Mouse (Mus musculus): Measurements from ENCODE around the gene Capzb.
A peak's percentile ranks its signal among the peaks of the same experiment; 100 is the strongest.

Gene Capzb

DNA sequence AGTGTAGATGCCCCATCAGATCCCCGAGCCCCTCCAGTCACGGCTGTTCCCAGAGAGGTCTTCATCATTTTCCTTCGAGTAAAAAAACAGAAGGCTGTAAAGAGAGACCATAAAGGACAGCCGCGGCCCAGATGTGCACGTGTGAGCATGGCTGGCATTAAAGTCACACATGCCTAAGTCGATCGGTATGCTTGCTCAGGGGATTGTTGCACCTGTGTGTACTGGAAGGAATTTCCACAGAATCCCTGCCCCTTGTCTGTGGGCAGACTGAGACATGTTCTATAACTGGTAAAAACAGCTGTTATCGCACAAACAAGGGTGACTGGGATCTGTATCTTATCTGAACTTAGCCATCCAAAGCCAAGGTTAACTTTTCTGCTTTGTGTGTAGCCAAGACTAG lies 78.9 kb downstream of the Capzb start:
- no peak for DNase-seq

GRCm38 (mm10) chr4:139272951-139273680 lies 80.4 kb downstream of the Capzb start:
- DNase-seq: no peak

DNA sequence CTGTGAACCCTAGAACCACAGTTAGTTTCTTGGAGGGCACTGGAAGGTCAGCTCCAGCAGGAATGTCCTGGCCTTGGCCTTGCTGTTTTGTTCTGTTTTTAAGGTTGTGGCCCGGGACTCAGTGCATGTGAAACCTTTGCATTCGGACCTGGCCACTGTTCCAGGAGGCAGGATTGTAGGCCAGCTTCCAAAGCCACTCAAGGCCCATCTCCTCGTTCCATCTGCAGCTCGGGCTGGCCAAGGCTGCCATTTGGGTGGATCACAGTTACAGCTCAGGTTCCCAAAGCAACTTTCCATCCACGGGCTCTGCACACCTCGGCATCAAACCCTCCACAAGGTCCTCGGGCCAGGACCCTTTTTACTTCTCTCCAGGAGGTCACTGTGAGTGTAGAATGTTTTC lies 81.9 kb downstream of the Capzb start:
- DNase-seq: no peak

DNA sequence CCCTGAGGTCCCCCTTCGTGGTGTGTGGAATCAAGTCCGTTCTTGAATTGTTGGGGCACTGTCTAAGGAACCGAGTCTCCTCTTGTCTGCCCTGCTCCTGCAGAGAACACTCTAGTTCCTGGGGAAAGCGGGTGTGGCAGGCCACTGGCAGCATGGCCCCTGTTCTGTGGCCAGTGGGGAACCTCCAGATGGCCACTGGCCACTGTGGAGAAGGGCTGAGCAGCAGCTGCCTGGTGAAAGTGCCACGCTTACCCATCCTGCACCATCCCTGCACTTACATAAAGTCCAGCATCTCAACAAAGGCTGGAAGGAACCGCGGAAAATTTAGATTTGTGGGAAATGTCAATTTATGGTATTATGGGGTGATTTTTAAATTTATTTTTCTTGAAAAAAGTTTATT lies 83.7 kb downstream of the Capzb start:
- no peak for DNase-seq

GRCm38 (mm10) chr4:139280530-139280929 lies 87.8 kb downstream of the Capzb start:
- no peak for DNase-seq

DNA sequence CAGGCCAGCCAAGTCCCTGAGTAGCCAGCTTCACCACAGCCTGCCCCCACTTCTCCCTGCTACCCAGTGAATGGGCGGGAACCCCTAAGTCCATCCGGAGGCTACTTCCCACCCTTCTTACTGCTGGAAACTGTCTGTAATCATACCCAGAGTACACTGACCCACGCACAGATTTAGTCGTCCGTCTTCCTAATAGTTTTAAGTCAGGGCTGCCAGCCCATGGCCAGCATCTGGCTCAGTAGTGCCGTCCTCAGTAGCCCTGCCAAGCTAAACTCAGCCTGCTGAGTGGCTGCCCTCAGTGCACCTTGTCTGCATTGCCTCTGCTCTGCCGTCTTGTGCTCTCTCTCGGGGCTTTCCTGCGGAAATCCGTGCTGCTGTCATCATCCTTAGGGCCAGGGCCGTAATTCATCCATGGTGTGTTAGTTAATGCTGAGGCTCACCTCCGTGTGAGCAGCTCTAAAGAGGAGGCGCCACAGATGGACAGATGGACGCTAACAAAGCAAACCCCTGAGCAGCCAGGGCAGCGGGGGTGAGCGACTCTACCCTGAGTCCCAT lies 89.2 kb downstream of the Capzb start:
- no peak for DNase-seq

- DNase-seq: peak; percentile 22
Observed at GRCm38 (mm10) chr4:139282955-139283417, 90.3 kb downstream of the Capzb start.

DNA sequence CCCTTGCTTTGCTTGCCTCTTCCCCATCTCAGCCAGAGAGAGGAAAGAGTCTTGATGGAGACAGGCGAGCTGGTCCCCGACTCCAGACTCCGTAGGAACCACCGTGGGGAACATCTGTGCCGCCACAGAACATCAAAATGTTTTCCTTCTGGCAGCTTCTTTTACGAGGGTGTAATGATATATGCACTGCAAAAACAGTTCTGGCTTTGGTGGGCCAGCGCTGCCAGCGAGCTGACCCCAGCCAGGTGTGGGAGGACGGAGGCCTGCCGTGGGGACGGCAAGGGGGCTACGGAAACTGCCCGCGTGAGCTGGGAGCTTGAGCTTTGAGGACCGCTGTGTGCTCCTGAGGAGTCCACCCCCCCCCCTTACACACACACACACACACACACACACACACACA lies 92.2 kb downstream of the Capzb start:
- DNase-seq: no peak

- no peak for DNase-seq
Observed at GRCm38 (mm10) chr4:139286234-139286633, 93.5 kb downstream of the Capzb start.

GRCm38 (mm10) chr4:139287122-139287863 lies 94.6 kb downstream of the Capzb start:
- peak; percentile 90 for DNase-seq

- DNase-seq: peak; percentile 77
Observed at GRCm38 (mm10) chr4:139289017-139289416, 96.3 kb downstream of the Capzb start.

DNA sequence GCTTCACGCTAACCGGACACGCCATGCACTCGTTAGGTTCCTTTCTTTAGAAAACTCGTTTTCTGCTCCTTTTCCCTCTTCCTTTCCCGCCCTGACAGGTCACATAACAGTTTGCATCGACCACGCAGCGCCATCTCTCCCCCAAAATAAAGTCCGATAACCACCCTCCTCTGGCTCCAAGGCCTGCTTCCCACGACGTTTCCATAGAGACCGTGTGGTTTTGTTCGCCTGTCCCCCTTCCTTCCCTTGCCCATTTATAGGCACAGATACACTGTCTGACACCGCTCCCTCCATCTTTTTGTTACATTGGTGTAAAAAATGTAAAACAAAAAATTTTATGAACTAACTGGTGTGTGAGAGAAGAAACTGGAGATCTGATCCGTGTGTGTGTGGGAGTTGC lies 98.4 kb downstream of the Capzb start:
- no peak for DNase-seq

- peak; percentile 27 for DNase-seq
Observed at GRCm38 (mm10) chr4:139292038-139292437, 99.3 kb downstream of the Capzb start.

DNA sequence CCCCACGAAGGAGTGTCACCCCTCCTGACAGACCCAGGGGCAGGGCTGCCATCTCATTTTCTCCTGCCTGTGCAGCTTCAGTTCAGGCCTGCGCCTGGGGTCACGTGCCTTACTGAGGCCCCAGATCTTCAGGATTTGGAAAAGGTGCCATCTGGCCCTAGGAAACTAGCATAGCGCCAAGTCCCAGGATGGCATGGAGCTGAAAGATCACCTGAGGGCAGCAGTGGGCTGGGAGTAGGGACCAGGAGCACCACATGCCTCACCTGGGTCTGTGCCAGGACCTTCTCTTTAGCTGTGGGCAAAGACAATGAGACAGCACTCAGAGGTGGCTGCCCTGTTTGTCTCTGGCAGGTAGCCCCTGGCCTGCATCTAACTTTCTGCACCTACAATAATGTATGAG lies 104.9 kb downstream of the Capzb start:
- DNase-seq: peak; percentile 55

DNA sequence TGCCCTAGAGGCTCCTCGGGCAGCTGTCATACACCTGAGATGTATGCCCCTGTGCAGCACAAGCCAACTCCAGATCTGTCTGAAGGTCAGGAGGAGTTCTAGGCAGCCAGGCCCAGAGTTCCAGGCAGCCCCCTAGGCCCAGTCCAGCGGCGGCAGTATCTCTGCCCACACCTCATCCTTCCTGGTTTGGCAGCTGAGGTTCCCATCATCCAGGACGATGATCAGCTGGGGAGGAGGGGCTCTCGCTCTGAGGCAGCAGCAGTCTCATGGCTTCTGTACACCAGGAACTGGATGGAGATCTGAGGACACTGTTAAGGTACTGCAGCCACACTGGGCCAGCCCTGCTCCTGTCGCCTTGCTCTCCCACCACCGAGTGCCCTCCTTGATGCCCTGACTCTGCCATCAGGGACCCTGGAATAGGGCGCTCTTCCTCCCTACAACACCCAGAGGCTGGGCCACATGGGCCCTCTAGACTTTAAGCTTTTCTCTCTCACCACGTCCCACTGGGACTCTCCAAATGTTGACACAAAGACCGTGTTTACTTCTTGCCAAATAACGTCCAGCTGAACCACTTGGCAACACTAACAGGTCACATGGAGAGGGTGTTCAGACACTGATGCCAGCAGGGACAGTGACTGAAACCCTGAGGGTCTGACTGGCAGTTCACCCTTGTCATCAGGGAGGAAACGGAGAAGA lies 106.1 kb downstream of the Capzb start:
- peak; percentile 65 for DNase-seq

GRCm38 (mm10) chr4:139301780-139302179 lies 109.1 kb downstream of the Capzb start:
- DNase-seq: no peak

DNA sequence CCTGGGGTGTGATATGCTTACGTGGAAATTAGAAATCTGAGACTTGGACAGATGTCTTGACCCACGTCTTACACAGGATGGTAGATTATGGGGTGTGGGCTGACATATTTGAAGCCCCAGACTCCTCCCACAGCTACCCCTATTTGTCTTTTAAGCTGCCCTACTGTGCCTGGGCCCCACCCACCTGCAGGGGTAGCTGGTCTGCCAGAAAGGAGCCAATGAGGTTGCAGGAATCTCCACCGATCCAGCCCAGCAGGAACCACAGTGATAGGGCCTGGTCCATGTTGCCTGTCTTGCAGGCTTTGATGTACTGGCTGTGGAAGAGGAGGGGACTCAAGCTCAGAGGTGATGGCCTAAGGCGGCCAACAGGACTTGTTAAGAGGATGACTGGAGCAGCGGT lies 109.5 kb downstream of the Capzb start:
- DNase-seq: no peak

DNA sequence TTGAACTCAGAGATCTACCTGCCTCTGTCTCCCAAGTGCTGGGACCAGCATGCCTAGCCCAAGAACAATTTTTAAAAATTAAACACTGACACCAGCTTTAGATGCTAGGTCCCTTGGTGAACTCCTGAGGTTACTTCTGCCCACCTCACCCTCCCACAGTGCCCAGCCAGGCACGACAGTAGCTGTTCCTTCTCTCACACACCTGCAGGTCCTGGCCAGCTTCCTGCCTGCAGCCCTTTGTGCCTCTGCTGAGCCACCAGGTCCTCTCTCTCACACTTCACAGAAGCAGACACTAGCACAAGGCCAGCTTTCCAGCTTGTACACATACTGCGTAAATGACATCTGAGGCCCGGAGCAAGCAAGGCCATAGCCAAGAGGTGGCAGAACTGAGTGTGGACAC lies 112.8 kb downstream of the Capzb start:
- no peak for DNase-seq

DNA sequence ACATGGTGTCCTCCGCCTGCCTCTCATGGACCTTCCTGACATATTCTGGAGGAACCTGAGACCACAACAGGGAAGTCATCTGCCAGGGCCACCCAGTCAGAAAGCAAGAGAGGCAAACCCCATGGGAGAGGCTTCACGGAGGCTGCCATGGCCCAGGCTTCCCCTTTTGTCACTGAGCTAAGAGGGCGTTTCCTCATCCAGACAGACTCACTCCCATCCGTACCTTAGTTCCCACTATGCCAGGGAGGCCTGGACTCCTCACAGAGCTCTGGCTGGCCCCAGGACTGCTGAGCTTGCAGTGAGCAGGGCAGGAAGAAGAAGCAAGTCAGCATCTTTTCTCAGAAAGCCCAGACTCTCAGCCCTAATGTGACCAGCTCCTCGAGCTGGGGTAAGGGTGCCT lies 115.2 kb downstream of the Capzb start:
- DNase-seq: no peak

- no peak for DNase-seq
Observed at GRCm38 (mm10) chr4:139309651-139310050, 117.0 kb downstream of the Capzb start.

DNA sequence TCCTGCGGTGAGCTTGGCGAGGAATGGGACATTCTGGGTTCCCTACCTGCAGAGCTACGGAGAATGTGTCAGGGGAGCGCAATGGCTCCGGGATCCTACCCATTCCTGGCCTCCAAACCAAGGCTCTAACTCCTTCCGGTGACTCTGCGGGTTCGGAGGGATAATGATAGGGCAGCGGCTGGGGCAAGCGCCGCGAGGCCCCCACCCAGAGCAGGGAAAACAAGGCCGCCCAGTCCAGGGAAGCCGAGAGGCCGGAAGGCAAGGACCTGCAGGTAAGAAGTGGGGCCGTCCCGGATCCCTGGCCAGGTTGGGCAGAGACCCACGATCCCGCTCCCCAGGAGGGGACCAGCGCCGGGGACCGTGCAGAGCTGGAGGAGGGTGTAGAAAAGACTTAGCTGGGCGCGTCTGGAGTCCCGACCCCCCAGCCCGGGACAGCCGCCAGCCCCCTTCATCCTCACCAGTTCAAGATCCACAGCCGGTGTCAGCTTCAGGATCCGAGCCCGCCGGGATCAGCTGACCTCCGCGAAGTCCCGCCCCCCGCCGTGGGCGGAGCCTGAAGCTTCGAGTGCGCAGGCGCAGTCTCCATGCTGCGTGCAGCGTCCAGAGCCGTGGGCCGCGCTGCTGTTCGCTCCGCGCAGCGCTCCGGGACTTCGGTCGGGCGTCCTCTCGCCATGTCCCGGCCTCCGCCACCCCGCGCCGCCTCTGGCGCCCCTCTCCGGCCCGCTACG lies 117.6 kb downstream of the Capzb start, which contains the start of the genes Pqlc2 and Akr7a5:
Gene Pqlc2 (minus strand): TSS at position 538 of the 728 bp plus-strand sequence.
Gene Akr7a5 (plus strand): TSS at position 574 of the 728 bp plus-strand sequence.
- peak; percentile 98 for DNase-seq

DNA sequence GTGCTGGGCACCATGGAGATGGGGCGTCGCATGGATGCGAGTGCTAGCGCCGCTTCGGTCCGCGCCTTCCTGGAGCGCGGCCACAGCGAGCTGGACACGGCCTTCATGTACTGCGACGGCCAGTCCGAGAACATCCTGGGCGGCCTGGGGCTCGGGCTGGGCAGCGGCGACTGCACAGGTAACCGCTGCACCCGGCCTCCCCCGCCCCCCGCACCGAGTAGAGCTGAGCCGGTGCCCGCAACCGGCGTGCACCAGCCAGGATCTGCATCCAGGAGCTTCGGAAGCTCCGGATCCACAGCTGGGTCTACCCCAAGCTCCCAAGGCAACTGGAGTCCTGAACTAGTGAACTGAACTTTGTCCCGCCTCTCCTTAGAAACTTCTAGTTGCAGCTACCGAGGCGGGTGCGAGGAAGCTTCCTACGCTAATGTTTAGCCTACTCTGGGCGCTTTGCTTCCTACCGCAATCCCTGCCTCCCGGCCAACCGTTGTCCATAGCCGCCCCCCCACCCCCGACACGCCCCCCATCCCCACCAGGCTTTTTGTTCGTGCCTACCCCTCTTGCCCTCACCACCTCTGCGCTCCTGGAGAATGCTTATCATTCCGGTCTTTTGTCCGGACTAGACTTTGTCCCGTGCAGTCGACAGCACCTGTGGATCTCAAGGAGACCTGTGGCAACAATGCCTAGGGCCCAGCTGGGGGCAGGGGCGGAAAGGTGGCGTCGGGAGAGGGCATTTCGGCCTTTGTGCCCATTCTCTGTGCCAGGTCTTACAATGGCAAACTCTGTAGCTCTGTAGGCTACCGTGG lies 118.4 kb downstream of the Capzb start:
- DNase-seq: no peak
